Mouse (Mus musculus): ENCODE measurements around the gene Atxn7l3b.

Gene Atxn7l3b

GRCm38 (mm10) chr10:112876655-112877393 is 52.0 kb downstream of the Atxn7l3b start:
- no peak for DNase-seq (ENCODE audit: low read depth, low spot score)

All from telencephalon, adult 2 months (tissue).